Mouse (Mus musculus) lung, postnatal 36 days (tissue): Measurements from ENCODE around the gene Vmn1r215.
"Not testable (repeated sequence)": the region's sequence is repeated elsewhere in the genome, so short reads cannot be mapped to it uniquely, and the experiment has no call there.

Experiments used
- DNase-seq: peaks from one replicate; pipeline ENCODE4 v3.0.0; 2022; ENCODE audit warnings: mixed read lengths

The Vmn1r215 gene

DNA sequence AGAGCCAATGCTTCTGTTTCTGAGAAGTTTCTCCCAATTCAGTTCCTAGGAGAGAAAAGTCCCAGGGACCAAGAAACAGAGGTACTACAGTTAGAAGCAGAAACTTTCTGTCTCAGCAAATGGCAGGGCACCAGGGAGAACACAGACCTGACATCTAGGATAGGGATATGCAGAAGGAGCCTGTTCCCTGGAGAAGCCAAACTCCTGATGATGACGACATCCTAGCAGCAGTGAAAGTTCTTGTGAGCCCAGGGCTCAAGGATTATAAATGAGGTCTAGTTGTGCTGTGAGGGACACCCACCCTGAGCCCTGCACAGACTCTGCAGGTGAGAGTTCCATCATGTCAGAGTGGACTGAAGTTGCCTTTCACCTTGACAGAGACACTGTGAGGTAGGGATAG lies at the start of gene Vmn1r215:
Gene Vmn1r215 (plus strand): TSS at position 301 of the 400 bp plus-strand sequence.
- DNase-seq = no peak

DNA sequence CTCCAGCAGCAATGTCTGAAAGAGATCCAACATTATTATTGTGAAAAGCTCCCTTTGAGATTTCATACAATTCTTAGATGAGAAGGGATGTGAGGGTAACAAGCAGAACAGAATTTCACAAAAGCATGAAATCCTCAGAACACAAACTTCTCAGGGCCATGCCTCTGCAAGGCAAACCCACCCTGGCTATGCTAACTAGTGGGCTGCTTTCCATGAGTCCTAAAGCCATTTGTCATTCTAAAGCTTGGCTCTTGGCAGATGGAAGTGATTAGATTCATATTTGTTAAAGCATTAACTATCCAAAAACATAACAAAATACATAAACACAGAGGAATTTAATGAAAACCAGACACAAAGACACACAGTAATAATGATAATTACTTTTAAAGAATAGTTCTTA lies 49.7 kb upstream of the Vmn1r215 start:
- no peak for DNase-seq

DNA sequence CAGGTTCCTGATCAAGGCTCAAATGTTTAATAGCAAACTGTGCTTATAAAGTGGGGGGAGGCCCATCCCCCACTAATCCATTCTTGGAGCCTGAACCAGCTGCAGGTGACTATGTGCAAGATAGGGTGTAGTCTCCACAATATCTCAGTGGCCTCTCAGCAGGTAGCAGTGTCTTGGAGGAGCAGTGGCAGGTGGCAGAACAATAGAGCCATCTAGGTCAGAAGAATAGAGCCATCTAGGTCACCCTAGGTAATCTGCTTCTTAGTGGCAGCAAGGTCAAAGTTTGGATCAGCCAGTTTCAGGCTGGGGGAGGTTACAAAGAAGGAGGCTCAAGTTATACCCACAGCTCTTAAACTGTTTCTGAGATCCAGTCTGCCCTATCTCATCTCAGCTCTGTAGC lies 43.0 kb upstream of the Vmn1r215 start:
- DNase-seq = no peak

DNA sequence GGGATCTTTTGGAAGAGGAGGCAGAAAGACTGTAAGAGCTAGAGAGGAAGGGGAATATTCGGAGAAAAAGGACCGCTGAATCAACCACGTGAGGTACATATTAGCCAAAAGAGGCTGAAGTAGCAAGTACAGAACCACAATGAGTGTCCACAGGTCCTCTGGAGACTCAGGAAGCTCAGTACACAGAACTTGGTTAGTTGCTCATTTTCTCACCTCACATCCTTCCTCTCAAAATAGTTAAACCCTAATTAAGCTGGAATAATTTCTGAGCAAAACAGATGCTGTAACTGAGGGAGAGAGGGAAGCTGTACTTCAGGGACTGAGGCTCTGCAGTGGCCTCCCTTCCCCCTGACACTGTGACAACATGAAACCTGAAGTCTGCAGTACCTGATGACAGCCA lies 37.7 kb upstream of the Vmn1r215 start, which contains the start of gene Vmn1r214:
Gene Vmn1r214 (plus strand): TSS at position 301 of the 400 bp plus-strand sequence.
- no peak for DNase-seq

DNA sequence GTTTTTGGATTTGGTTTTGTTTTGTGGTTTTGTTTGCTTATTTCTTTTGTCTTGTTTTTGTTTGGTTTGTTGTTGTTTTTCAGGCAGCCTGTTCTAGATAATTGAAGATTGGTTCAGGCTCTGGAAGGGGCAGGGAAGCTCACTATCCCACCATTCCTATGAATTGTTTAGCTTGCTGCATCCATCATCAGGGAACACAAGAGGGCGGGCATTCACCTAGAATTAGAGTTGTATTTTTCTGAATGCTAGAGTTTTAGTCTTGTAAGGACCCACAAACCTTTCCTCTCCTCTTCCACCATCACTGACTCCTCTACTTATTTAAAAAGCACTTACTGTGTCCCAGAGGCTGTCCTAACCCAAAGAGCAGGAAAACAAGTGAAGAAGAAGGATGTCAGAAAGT lies 10.0 kb upstream of the Vmn1r215 start:
- no peak for DNase-seq

DNA sequence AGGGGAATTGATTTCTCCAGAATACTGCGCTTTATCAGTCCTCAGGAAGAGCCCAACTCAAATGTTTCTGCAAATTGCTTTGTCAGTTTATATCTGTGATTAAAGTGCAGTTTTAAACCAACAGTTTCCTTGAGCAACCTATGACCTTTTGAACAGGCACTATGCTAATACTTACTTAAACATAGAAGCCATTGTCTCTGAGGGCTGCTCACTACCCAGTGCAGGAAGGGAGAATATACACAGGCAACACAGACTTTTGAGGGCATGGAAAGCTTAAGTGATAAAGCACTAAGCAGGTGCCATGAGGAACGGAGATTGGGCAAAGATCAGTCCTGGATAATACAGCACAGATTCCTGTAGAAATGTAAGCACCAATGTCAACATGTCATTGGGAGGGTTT lies 1.5 kb downstream of the Vmn1r215 start:
- DNase-seq = no peak

DNA sequence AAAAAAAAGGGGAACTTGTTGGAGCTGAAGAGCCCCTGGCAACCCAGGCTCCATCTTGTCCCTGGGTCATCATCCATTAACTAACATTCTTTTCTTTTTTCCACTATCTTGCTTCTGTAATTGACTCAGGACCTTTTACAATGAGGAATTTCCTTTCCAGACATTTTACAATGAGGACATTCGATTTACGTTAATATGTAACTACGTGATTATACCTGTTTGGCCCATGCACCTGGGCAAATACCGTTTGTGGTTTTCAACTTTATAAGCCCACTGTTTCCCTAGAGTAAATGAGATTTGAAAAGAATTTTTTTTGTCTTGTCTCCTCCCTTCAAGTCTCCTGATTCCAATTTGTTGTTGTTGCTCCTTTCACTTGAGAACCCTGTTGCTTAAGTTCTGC lies 26.6 kb downstream of the Vmn1r215 start:
- DNase-seq = no peak

DNA sequence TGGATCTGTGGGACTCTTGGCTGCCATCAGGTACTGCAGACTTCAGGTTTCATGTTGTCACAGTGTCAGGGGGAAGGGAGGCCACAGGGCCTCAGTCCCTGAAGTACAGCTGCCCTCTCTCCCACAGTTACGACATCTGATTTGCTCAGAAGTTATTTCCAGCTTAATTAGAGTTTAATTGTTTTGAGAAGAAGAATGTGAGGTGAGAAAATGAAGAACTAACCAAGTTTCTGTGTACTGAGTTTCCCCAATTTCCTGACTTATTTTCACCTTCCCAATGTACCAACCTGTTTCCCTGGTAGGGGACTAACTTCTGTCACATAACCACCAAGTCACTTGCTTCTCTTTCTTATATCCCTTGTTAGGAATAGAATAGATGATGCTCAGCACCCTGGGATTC lies 50.3 kb downstream of the Vmn1r215 start, which contains the start of gene Vmn1r217:
Gene Vmn1r217 (minus strand): TSS at position 101 of the 400 bp plus-strand sequence.
- not testable (repeated sequence) for DNase-seq

DNA sequence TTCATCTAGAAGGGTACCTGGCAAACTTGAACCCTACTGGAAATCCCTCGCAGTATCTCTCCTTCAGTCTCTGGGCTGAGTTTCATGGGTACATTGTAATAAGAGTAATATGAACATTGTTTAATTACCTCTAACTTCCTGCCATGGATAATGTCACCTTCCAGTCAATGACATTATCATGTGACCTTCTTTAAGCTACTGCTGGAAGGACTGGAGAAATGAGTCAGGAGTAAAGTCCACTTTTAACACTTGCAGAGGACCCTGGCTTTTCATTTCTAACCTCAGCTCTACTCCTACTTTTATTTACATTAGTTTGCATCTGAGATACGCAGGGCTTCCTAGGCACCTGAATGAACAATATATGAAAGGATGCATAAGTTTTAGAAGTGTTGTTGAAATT lies 52.8 kb downstream of the Vmn1r215 start:
- no peak for DNase-seq
